Mouse (Mus musculus) ES-Bruce4 (cell line): Measurements from ENCODE around the gene Prss38. TPM values are rescaled to one million over a fixed set of nuclear protein-coding genes. Genes with fewer than 3 reads are reported as not detected.
A peak's percentile ranks its signal among the peaks of the same experiment; 100 is the strongest.

ENCODE experiments used
- H3K27ac ChIP-seq: 2 replicates; pipeline ENCODE4 v1.5.1; 2012; ENCODE audit warnings: low read length, inconsistent platforms; ENCODE audit not compliant: insufficient read depth
- H3K27me3 ChIP-seq: 2 replicates; pipeline ENCODE4 v1.6.1; 2012; ENCODE audit warnings: mild to moderate bottlenecking, low read length, inconsistent platforms; ENCODE audit not compliant: control insufficient read depth, poor library complexity, insufficient read depth, severe bottlenecking
- H3K36me3 ChIP-seq: 2 replicates; pipeline ENCODE4 v1.6.1; 2012; ENCODE audit warnings: inconsistent platforms, mild to moderate bottlenecking, low read length, moderate library complexity; ENCODE audit not compliant: control insufficient read depth, poor library complexity, insufficient read depth, severe bottlenecking
- H3K4me1 ChIP-seq: one replicate; pipeline ENCODE4 v1.8.1; 2011; ENCODE audit warnings: low read length; ENCODE audit not compliant: control insufficient read depth, insufficient read depth
- H3K4me3 ChIP-seq: 2 replicates; pipeline ENCODE4 v1.5.1; 2011; ENCODE audit warnings: low read depth, mild to moderate bottlenecking, low read length
- H3K9ac ChIP-seq: 2 replicates; pipeline ENCODE4 v1.6.1; 2012; ENCODE audit warnings: low read depth, mild to moderate bottlenecking, inconsistent platforms; ENCODE audit not compliant: poor library complexity, severe bottlenecking
- H3K9me3 ChIP-seq: replicated peaks from 2 replicates; pipeline ENCODE4 v1.6.1; 2012; ENCODE audit warnings: mild to moderate bottlenecking, low read length, inconsistent platforms; ENCODE audit not compliant: control insufficient read depth, poor library complexity, insufficient read depth, severe bottlenecking
- CTCF ChIP-seq: IDR thresholded peaks from one replicate; pipeline ENCODE4 v1.8.1; 2011; ENCODE audit warnings: low read depth, low read length
- EP300 ChIP-seq: IDR thresholded peaks from 2 replicates; pipeline ENCODE4 v1.6.1; 2011; ENCODE audit warnings: low read depth, low read length; ENCODE audit not compliant: insufficient read depth
- POLR2A ChIP-seq: IDR thresholded peaks from one replicate; pipeline ENCODE4 v1.8.1; 2011; ENCODE audit warnings: low read length; ENCODE audit not compliant: insufficient read depth
- polyA plus RNA-seq: library from polyadenylated mRNA; stranded (reverse); fragments of >200 nt; gene quantifications from 2 replicates; pipeline ENCODE4 v1.2.4, GENCODE M21; 2011; ENCODE audit warnings: low read depth; ENCODE audit not compliant: missing spikeins, insufficient read depth, insufficient read length

Prss38 gene
- 0.48 TPM in 1 of 2 replicates, not detected in the other for polyA plus RNA-seq

GRCm38 (mm10) chr11:59375475-59375874, at the start of gene Prss38:
Prss38 (minus strand) TSS chr11:59375657.
- H3K27me3 ChIP-seq = no peaks in the 10 kb centered on the region
- no peaks in the 10 kb centered on the region for H3K4me1 ChIP-seq
- H3K27ac ChIP-seq = no peak within 1 kb of the TSS
- H3K4me3 ChIP-seq = peak within 1 kb of the TSS; percentile 22; the same call in 1 of the 2 replicates
- no peak for TF ChIP-seq POLR2A
- TF ChIP-seq CTCF = peak; percentile 76
- no peaks in the 10 kb centered on the region for H3K36me3 ChIP-seq
- no peak within 1 kb of the TSS for H3K9ac ChIP-seq
- H3K9me3 ChIP-seq = no peaks in the 10 kb centered on the region; the same call in 1 of the 2 replicates

- TF ChIP-seq POLR2A (no peak), EP300 (no peak), CTCF (no peak)
- Histone ChIP-seq H3K27me3 (no peaks in the 10 kb centered on the region), H3K27ac (no peak overlapping the region)
These were observed 47.6 kb upstream of the Prss38 start for GRCm38 (mm10) chr11:59423010-59423588.

DNA sequence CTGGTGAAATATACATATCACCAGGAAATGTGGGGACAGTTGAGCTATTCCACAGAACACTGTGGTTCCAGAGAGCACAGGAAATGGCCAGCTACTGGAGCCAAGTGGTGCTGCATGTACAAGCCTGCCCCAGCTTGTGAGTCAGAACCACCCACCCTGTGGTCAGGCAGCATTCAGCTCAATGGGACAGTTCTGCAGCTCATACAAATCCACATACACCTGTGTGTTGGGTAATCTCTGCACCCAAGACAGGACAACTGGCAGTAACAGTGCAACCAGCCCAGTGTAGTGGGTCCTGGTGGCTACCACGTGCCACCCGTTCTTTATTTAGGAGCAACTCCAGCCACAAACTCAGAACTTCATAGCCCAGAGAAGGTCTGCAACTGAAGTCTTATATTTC, 46.5 kb upstream of the Prss38 start:
- Histone ChIP-seq H3K27me3 (no peaks in the 10 kb centered on the region), H3K4me1 (no peaks in the 10 kb centered on the region), H3K9me3 (no peaks in the 10 kb centered on the region), H3K36me3 (peaks cover 19% of the 10 kb centered on the region), H3K9ac (no peak overlapping the region), H3K4me3 (no peak overlapping the region), H3K27ac (no peak overlapping the region)
- no peak for TF ChIP-seq POLR2A
- no peak for TF ChIP-seq EP300
- no peak for TF ChIP-seq CTCF

More at GRCm38 (mm10) chr11:59423010-59423588, 47.6 kb upstream of the Prss38 start:
- H3K4me3 ChIP-seq = no peak overlapping the region
- no peaks in the 10 kb centered on the region for H3K9me3 ChIP-seq
- H3K4me1 ChIP-seq = no peaks in the 10 kb centered on the region
- H3K9ac ChIP-seq = no peak overlapping the region
- peaks cover 23% of the 10 kb centered on the region for H3K36me3 ChIP-seq

DNA sequence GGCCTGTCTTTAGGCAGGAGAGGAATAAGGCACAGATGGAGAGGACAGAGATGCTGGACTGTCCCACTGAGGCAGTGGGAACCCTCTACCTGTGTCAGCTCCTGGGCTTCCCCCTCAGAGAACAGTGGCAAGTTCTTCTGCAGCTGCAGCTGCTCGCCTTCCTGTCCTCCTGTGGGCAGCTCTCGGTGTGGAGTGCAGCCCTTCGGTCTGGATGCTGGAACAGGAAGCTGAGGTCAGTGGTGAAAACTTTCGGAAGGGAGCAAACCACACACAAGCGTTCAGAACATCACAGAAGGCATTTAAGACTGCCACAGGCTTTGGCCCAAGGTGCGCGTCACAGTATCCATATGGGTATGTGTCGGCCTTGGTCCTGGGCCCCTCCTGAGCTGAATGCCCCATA, 46.0 kb upstream of the Prss38 start:
- TF ChIP-seq EP300 (no peak), CTCF (no peak), POLR2A (no peak)
- Histone ChIP-seq H3K4me3 (no peak overlapping the region), H3K36me3 (peaks cover 19% of the 10 kb centered on the region), H3K27ac (no peak overlapping the region), H3K9ac (no peak overlapping the region), H3K9me3 (no peaks in the 10 kb centered on the region), H3K4me1 (no peaks in the 10 kb centered on the region), H3K27me3 (no peaks in the 10 kb centered on the region)

DNA sequence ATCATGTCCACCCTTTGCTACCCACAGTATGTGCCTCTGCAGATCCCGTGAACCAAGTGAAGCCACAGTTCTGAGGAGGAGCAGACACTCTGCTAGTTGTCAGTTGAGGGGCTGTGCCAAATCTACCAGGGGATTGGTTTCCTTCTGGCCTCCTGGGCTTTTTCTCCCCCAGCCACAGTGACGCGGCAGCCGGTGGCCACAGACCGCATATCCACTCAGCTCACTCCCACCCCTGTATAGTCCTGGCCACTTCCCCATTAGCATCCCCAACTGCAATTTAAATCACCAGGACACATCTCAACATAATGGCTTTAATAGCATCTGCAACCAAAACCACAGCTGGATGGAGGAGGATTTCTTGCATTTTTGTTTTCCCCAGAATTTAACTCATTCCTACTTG, 43.3 kb upstream of the Prss38 start:
- no peak overlapping the region for H3K27ac ChIP-seq
- no peak for TF ChIP-seq CTCF
- TF ChIP-seq EP300 = no peak
- no peak for TF ChIP-seq POLR2A
- H3K36me3 ChIP-seq = peaks cover 16% of the 10 kb centered on the region
- no peaks in the 10 kb centered on the region for H3K9me3 ChIP-seq
- no peaks in the 10 kb centered on the region for H3K27me3 ChIP-seq
- no peak overlapping the region for H3K4me3 ChIP-seq
- H3K4me1 ChIP-seq = no peaks in the 10 kb centered on the region
- no peak overlapping the region for H3K9ac ChIP-seq

DNA sequence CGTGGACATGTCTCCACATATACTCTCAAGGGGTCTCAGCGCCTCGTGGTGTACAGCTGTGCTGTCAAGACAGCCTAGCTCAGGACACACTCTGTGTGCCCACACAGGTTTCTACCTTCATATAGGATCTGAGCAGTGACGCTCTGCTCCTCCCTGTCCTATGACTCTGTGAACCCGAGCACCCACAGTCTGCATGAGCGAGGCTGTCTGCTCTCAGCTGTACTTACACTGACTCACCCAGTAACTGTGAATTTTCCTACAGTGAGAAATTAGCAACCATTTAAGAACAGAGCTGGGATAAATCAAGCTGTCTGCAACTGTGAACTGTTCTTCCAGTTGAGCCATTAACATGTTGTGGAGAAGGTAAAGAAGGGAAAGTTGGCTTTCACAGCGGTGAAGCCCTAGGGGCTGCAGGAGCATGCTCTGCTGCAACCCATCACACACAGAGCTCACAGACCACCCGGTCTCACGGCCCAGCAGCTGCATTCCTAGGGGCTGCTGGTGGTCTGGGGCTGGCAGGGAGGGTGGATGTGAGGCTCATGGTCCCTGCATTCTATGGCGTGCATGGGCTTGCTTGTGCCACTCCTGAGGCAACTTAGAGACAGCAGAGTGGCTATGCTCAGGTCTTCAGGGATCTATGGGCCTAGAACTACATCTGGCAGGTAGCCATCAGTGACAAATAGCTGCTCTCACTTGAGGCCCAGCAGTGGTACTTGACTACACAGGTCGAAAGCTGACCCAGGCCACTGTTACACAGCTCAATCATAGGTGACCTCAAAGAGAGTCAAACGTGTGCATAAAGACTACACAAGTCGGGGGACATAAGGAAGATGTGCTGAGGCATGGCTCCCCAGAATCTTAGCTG, 37.8 kb upstream of the Prss38 start:
- Histone ChIP-seq H3K4me3 (no peak overlapping the region), H3K9me3 (no peaks in the 10 kb centered on the region), H3K27me3 (no peaks in the 10 kb centered on the region), H3K4me1 (no peaks in the 10 kb centered on the region), H3K9ac (no peak overlapping the region), H3K27ac (no peak overlapping the region), H3K36me3 (no peaks in the 10 kb centered on the region)
- TF ChIP-seq POLR2A = no peak
- TF ChIP-seq CTCF = no peak
- TF ChIP-seq EP300 = no peak
